Mouse (Mus musculus): ENCODE measurements at regions not wholly inside any gene's neighbourhood (a gene's known extent, or its start where the extent isn't known, plus 50 kb on each side); places are given as distances from the start of the nearest gene placed in this dataset.
A peak's percentile ranks its signal among the peaks of the same experiment; 100 is the strongest.

- Histone ChIP-seq H3K9me3 (replicated peaks; ENCODE audit: control insufficient read depth, low read length, poor library complexity, severe bottlenecking) (no peaks in the 10 kb centered on the region), H3K9ac (ENCODE audit: low read depth, low read length) (no peak overlapping the region), H3K27me3 (ENCODE audit: control insufficient read depth, insufficient read depth, low read depth, low read length) (no peaks in the 10 kb centered on the region), H3K4me3 (ENCODE audit: low read depth, low read length) (no peak overlapping the region), H3K4me1 (ENCODE audit: control insufficient read depth, insufficient read depth, low read length) (peaks cover 8% of the 10 kb centered on the region; the same call in 1 of the 2 replicates), H3K4me2 (ENCODE audit: low read length) (no peak overlapping the region), H3K36me3 (ENCODE audit: control insufficient read depth, insufficient read depth, low read length) (no peaks in the 10 kb centered on the region), H3K27ac (ENCODE audit: low read length) (no peak overlapping the region)
- WGBS, result 63% methylated on average over 11 of the region's 11 CpGs
- ATAC-seq, result peak; percentile 84; the same call in 1 of the 2 replicates
Observed at GRCm38 (mm10) chr3:149174689-149175390, 184.5 kb upstream of the Adgrl2 start.

DNA sequence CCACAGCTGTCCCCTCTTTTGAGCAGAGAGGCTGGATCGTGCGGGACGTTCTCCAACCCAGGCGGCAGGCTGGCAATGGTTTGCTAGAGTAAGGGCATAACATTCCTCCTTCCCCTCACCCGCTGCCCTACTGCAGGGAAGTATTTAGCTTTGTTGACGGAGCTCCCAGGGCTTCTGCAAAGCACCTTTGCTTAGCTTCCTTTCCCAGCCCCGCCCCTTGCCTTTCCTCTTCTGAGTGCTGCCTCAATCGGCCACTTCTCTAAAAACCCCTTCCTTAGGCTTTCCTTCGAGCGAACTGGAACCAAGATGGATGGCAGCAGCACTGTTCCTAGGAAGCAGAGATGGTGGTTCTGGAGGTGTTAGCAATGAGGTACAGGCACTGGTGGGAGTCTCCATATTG is 183.2 kb upstream of the Adgrl2 start:
- Histone ChIP-seq H3K4me1 (ENCODE audit: control insufficient read depth, insufficient read depth, low read length) (peaks cover 8% of the 10 kb centered on the region; the same call in 1 of the 2 replicates), H3K4me3 (ENCODE audit: low read depth, low read length) (no peak overlapping the region), H3K36me3 (ENCODE audit: control insufficient read depth, insufficient read depth, low read length) (no peaks in the 10 kb centered on the region), H3K9me3 (replicated peaks; ENCODE audit: control insufficient read depth, low read length, poor library complexity, severe bottlenecking) (no peaks in the 10 kb centered on the region), H3K27ac (ENCODE audit: low read length) (no peak overlapping the region), H3K4me2 (ENCODE audit: low read length) (no peak overlapping the region), H3K27me3 (ENCODE audit: control insufficient read depth, insufficient read depth, low read depth, low read length) (no peaks in the 10 kb centered on the region), H3K9ac (ENCODE audit: low read depth, low read length) (no peak overlapping the region)
- 47% methylated on average over 10 of the region's 10 CpGs for WGBS
- no peak for ATAC-seq

- H3K9me3 ChIP-seq (replicated peaks; ENCODE audit: control insufficient read depth, low read length, poor library complexity, severe bottlenecking), result no peaks in the 10 kb centered on the region
- H3K9ac ChIP-seq (ENCODE audit: low read depth, low read length), result no peak overlapping the region
- no peak overlapping the region for H3K4me2 ChIP-seq (ENCODE audit: low read length)
- 93% methylated on average over 4 of the region's 4 CpGs for WGBS
- ATAC-seq, result no peak
- H3K4me1 ChIP-seq (ENCODE audit: control insufficient read depth, insufficient read depth, low read length), result peaks cover 8% of the 10 kb centered on the region; the same call in 1 of the 2 replicates
- H3K4me3 ChIP-seq (ENCODE audit: low read depth, low read length), result no peak overlapping the region
- H3K27ac ChIP-seq (ENCODE audit: low read length), result no peak overlapping the region
- H3K27me3 ChIP-seq (ENCODE audit: control insufficient read depth, insufficient read depth, low read depth, low read length), result no peaks in the 10 kb centered on the region
- no peaks in the 10 kb centered on the region for H3K36me3 ChIP-seq (ENCODE audit: control insufficient read depth, insufficient read depth, low read length)
Observed at GRCm38 (mm10) chr3:149171766-149172165, 181.4 kb upstream of the Adgrl2 start.

- H3K4me3 ChIP-seq (ENCODE audit: low read depth, low read length), result no peak overlapping the region
- H3K4me1 ChIP-seq (ENCODE audit: control insufficient read depth, insufficient read depth, low read length), result peaks cover 6% of the 10 kb centered on the region; the same call in 1 of the 2 replicates
- no peak overlapping the region for H3K4me2 ChIP-seq (ENCODE audit: low read length)
- ATAC-seq, result no peak
- no peak overlapping the region for H3K9ac ChIP-seq (ENCODE audit: low read depth, low read length)
- H3K36me3 ChIP-seq (ENCODE audit: control insufficient read depth, insufficient read depth, low read length), result no peaks in the 10 kb centered on the region
- H3K27ac ChIP-seq (ENCODE audit: low read length), result no peak overlapping the region
- no peaks in the 10 kb centered on the region for H3K9me3 ChIP-seq (replicated peaks; ENCODE audit: control insufficient read depth, low read length, poor library complexity, severe bottlenecking)
- H3K27me3 ChIP-seq (ENCODE audit: control insufficient read depth, insufficient read depth, low read depth, low read length), result no peaks in the 10 kb centered on the region
- WGBS, result 82% methylated on average over 7 of the region's 7 CpGs
Observed at GRCm38 (mm10) chr3:149170191-149170590, 179.8 kb upstream of the Adgrl2 start.

DNA sequence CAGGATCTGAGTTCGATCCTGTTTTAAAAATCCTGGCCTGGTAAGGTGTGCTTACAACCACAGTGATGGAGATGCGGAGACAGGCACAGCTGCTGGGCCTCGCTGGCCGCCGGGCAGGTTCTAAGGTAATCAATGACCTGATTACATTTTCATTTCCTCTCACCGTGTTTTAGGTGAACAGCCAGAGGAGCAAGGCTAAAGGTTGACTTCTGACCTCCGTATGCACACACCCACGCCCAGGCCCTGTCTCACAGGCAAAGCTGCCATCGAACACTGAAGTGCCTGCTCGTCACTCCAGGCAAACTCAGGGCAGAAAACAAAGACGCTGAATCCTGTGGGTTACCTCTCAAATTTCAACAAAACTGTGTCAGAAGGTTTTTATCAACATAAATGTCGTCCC is 179.1 kb upstream of the Adgrl2 start:
- Histone ChIP-seq H3K9me3 (replicated peaks; ENCODE audit: control insufficient read depth, low read length, poor library complexity, severe bottlenecking) (no peaks in the 10 kb centered on the region), H3K9ac (ENCODE audit: low read depth, low read length) (no peak overlapping the region), H3K27me3 (ENCODE audit: control insufficient read depth, insufficient read depth, low read depth, low read length) (no peaks in the 10 kb centered on the region), H3K36me3 (ENCODE audit: control insufficient read depth, insufficient read depth, low read length) (no peaks in the 10 kb centered on the region), H3K4me1 (ENCODE audit: control insufficient read depth, insufficient read depth, low read length) (no peaks in the 10 kb centered on the region), H3K4me2 (ENCODE audit: low read length) (no peak overlapping the region), H3K4me3 (ENCODE audit: low read depth, low read length) (no peak overlapping the region), H3K27ac (ENCODE audit: low read length) (no peak overlapping the region)
- 71% methylated on average over 12 of the region's 12 CpGs for WGBS
- ATAC-seq, result no peak

DNA sequence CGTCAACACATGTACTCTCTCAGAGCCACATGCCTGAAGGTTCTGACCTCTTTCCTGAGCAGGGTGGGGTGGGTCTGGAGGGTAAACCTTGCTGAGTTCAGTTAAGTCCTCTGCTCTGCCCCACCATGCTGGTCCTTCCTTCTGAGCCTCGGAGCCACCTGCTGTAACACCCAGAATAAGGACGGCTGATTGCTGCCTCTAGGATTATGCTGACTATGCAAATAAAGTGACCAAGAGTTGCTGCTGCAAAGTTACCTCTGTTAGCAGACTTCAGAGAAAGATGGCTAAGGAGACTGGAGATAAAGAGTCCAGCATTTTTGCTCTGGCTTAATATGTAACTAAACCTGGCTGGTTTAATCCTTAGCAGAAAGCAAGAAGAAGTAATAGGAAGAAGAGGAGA is 177.6 kb upstream of the Adgrl2 start:
- H3K9ac ChIP-seq (ENCODE audit: low read depth, low read length), result no peak overlapping the region
- H3K36me3 ChIP-seq (ENCODE audit: control insufficient read depth, insufficient read depth, low read length), result no peaks in the 10 kb centered on the region
- no peaks in the 10 kb centered on the region for H3K9me3 ChIP-seq (replicated peaks; ENCODE audit: control insufficient read depth, low read length, poor library complexity, severe bottlenecking)
- H3K4me2 ChIP-seq (ENCODE audit: low read length), result no peak overlapping the region
- H3K4me3 ChIP-seq (ENCODE audit: low read depth, low read length), result no peak overlapping the region
- no peaks in the 10 kb centered on the region for H3K27me3 ChIP-seq (ENCODE audit: control insufficient read depth, insufficient read depth, low read depth, low read length)
- H3K4me1 ChIP-seq (ENCODE audit: control insufficient read depth, insufficient read depth, low read length), result no peaks in the 10 kb centered on the region
- WGBS, result 56% methylated on average over 3 of the region's 3 CpGs
- no peak for ATAC-seq
- no peak overlapping the region for H3K27ac ChIP-seq (ENCODE audit: low read length)

DNA sequence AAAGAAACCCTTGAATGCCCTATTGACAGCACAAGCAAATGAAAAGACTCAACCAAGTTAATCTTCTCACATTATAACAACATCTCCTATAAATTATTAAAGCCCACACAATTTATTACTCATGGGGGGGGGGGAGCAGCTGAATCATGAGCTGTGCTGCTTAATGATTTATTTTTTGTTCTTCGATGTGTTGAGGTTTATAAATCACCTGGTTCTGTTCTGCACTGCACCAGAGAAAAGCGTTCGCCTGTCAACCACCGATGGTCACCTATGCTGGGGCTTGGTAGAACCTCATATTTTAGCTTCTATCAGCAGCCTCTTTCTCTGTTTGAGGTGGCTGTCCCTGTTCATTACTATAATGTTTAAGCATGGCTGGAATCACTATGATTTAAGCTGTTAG is 174.4 kb upstream of the Adgrl2 start:
- H3K4me3 ChIP-seq (ENCODE audit: low read depth, low read length), result no peak overlapping the region
- 84% methylated on average over 4 of the region's 4 CpGs for WGBS
- H3K27ac ChIP-seq (ENCODE audit: low read length), result no peak overlapping the region
- no peaks in the 10 kb centered on the region for H3K9me3 ChIP-seq (replicated peaks; ENCODE audit: control insufficient read depth, low read length, poor library complexity, severe bottlenecking)
- no peaks in the 10 kb centered on the region for H3K36me3 ChIP-seq (ENCODE audit: control insufficient read depth, insufficient read depth, low read length)
- H3K4me1 ChIP-seq (ENCODE audit: control insufficient read depth, insufficient read depth, low read length), result no peaks in the 10 kb centered on the region
- no peak for ATAC-seq
- H3K27me3 ChIP-seq (ENCODE audit: control insufficient read depth, insufficient read depth, low read depth, low read length), result no peaks in the 10 kb centered on the region
- no peak overlapping the region for H3K4me2 ChIP-seq (ENCODE audit: low read length)
- no peak overlapping the region for H3K9ac ChIP-seq (ENCODE audit: low read depth, low read length)

DNA sequence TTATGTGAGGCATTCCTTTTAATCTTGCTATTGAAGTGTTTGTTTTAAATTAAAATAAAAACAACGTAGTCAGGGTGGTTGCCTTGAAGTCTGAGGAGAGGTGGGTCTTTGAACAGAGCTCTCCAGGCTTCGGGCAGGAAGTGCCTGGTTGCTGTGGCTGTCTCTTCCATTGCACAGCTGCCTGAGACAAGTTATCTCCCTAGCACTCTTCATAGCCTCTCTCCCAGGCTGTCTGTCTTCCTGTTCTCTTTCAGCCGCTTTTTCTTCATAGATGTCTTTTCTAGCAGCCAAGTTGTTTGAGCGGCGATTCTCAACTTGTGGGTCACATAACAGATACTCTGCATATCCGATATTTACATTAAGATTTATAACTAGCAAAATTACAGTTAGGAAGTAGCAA is 173.2 kb upstream of the Adgrl2 start:
- H3K27ac ChIP-seq (ENCODE audit: low read length), result no peak overlapping the region
- no peak overlapping the region for H3K4me3 ChIP-seq (ENCODE audit: low read depth, low read length)
- no peak overlapping the region for H3K4me2 ChIP-seq (ENCODE audit: low read length)
- H3K36me3 ChIP-seq (ENCODE audit: control insufficient read depth, insufficient read depth, low read length), result no peaks in the 10 kb centered on the region
- WGBS, result 85% methylated on average over 6 of the region's 6 CpGs
- no peak overlapping the region for H3K9ac ChIP-seq (ENCODE audit: low read depth, low read length)
- H3K9me3 ChIP-seq (replicated peaks; ENCODE audit: control insufficient read depth, low read length, poor library complexity, severe bottlenecking), result no peaks in the 10 kb centered on the region
- no peak for ATAC-seq
- no peaks in the 10 kb centered on the region for H3K27me3 ChIP-seq (ENCODE audit: control insufficient read depth, insufficient read depth, low read depth, low read length)
- H3K4me1 ChIP-seq (ENCODE audit: control insufficient read depth, insufficient read depth, low read length), result no peaks in the 10 kb centered on the region

DNA sequence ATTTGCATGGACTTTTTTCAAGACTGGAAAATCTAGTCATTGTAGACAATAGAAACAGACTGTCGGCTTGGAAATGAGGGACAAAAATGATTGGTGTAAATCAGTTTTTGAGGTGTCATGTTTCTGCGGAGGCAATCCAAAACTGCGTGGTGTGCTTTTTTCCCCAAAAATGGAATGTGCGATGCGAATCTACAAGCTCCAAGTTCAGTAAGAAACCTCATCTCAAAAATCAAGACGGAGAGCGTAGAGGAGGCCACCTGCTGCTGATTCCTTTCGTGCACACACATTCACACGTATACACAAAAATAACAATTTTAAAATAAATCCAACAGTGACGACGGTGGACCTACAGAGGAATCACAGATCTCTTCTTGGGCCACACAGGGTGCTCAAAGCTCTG is 170.5 kb upstream of the Adgrl2 start:
- Histone ChIP-seq H3K27me3 (ENCODE audit: control insufficient read depth, insufficient read depth, low read depth, low read length) (no peaks in the 10 kb centered on the region), H3K9me3 (replicated peaks; ENCODE audit: control insufficient read depth, low read length, poor library complexity, severe bottlenecking) (no peaks in the 10 kb centered on the region), H3K27ac (ENCODE audit: low read length) (no peak overlapping the region), H3K4me2 (ENCODE audit: low read length) (no peak overlapping the region), H3K36me3 (ENCODE audit: control insufficient read depth, insufficient read depth, low read length) (no peaks in the 10 kb centered on the region), H3K4me1 (ENCODE audit: control insufficient read depth, insufficient read depth, low read length) (no peaks in the 10 kb centered on the region), H3K4me3 (ENCODE audit: low read depth, low read length) (no peak overlapping the region), H3K9ac (ENCODE audit: low read depth, low read length) (no peak overlapping the region)
- WGBS, result 95% methylated on average over 11 of the region's 11 CpGs
- ATAC-seq, result no peak
